Mouse (Mus musculus) intestine, embryonic 14.5 days (tissue): ENCODE data around the gene Megf11. TPM values are rescaled to one million over a fixed set of nuclear protein-coding genes. Genes with fewer than 3 reads are reported as not detected.
A peak's percentile ranks its signal among the peaks of the same experiment; 100 is the strongest.
"Not testable (repeated sequence)": the region's sequence is repeated elsewhere in the genome, so short reads cannot be mapped to it uniquely, and the experiment has no call there.

Experiments
- ATAC-seq: fragments of 200-750 bp; cut with Nextera tagmentation; replicated peaks from 2 replicates; pipeline ENCODE4 v1.8.0; 2017; ENCODE audit warnings: low read depth, moderate number of reproducible peaks, moderate TSS enrichment, moderate library complexity; ENCODE audit not compliant: low FRiP score, low TSS enrichment
- DNase-seq: peaks from one replicate; pipeline ENCODE4 v3.0.0-alpha.2; 2018; ENCODE audit warnings: low spot score
- H3K27ac ChIP-seq: fragments of 300-500 bp; sonication (generic); 2 replicates; pipeline ENCODE4 v1.5.1; 2014; ENCODE audit warnings: low read depth, mild to moderate bottlenecking, control low read depth
- H3K27me3 ChIP-seq: fragments of 300-500 bp; sonication (generic); replicated peaks from 2 replicates; pipeline ENCODE4 v1.6.1; 2014; ENCODE audit warnings: low read length, control low read depth; ENCODE audit not compliant: control insufficient read depth, insufficient read depth
- H3K36me3 ChIP-seq: fragments of 300-500 bp; sonication (generic); 2 replicates; pipeline ENCODE4 v1.6.1; 2014; ENCODE audit warnings: low read length, control low read depth; ENCODE audit not compliant: control insufficient read depth, insufficient read depth
- H3K4me1 ChIP-seq: fragments of 300-500 bp; sonication (generic); replicated peaks from 2 replicates; pipeline ENCODE4 v1.6.1; 2014; ENCODE audit warnings: low read length, control low read depth, mixed read lengths; ENCODE audit not compliant: control insufficient read depth, insufficient read depth
- H3K4me2 ChIP-seq: fragments of 300-500 bp; sonication (generic); 2 replicates; pipeline ENCODE4 v1.6.1; 2014; ENCODE audit warnings: low read length
- H3K4me3 ChIP-seq: fragments of 300-500 bp; sonication (generic); 2 replicates; pipeline ENCODE4 v1.5.1; 2014; ENCODE audit warnings: low read depth, low read length, control low read depth, mixed read lengths
- H3K9ac ChIP-seq: fragments of 300-500 bp; sonication (generic); 2 replicates; pipeline ENCODE4 v1.6.1; 2014; ENCODE audit warnings: mild to moderate bottlenecking, low read length
- H3K9me3 ChIP-seq: fragments of 300-500 bp; sonication (generic); 2 replicates; pipeline ENCODE4 v1.6.1; 2016; ENCODE audit warnings: low read length, control low read depth; ENCODE audit not compliant: control insufficient read depth
- WGBS: fragments of 180-500 bp; shearing (Covaris S2); extraction: QIAGEN DNeasy Blood & Tissue Kit; methylation state at CpG from one replicate; pipeline ENCODE4 v1.1.7; 2014; 5-methylcytosine and 5-hydroxymethylcytosine counted together
- polyA plus RNA-seq: library from polyadenylated mRNA; unstranded; fragments of >200 nt; fragmentation: Nextera tagmentation; extraction: Ambion mirVana; gene quantifications from 2 replicates; pipeline ENCODE4 v1.2.1, GENCODE M21; 2014

The Megf11 gene
- polyA plus RNA-seq, 1 experiment from 2014 or later, result 1.1 TPM

GRCm38 (mm10) chr9:64664612-64665011, 279.2 kb downstream of the Megf11 start:
- Histone ChIP-seq H3K27ac (no peak overlapping the region), H3K9ac (no peak overlapping the region), H3K4me2 (no peak overlapping the region), H3K4me1 (no peaks in the 10 kb centered on the region), H3K27me3 (no peaks in the 10 kb centered on the region), H3K36me3 (no peaks in the 10 kb centered on the region), H3K9me3 (no peaks in the 10 kb centered on the region), H3K4me3 (no peak overlapping the region)
- 14% methylated on average over 1 of the region's 1 CpGs for WGBS
- ATAC-seq, result no peak
- DNase-seq, result no peak

- Histone ChIP-seq H3K27ac (no peak overlapping the region), H3K4me3 (no peak overlapping the region), H3K9me3 (no peaks in the 10 kb centered on the region), H3K4me2 (no peak overlapping the region), H3K4me1 (no peaks in the 10 kb centered on the region), H3K36me3 (no peaks in the 10 kb centered on the region), H3K27me3 (no peaks in the 10 kb centered on the region), H3K9ac (no peak overlapping the region)
- ATAC-seq (no peak), DNase-seq (peak; percentile 80)
- 28% methylated on average over 4 of the region's 4 CpGs for WGBS
Observed at GRCm38 (mm10) chr9:64666549-64666948, 281.1 kb downstream of the Megf11 start.

GRCm38 (mm10) chr9:64667513-64667912, 282.1 kb downstream of the Megf11 start:
- Histone ChIP-seq H3K9ac (no peak overlapping the region), H3K4me3 (no peak overlapping the region), H3K4me2 (no peak overlapping the region), H3K27me3 (no peaks in the 10 kb centered on the region), H3K9me3 (no peaks in the 10 kb centered on the region), H3K36me3 (no peaks in the 10 kb centered on the region), H3K27ac (no peak overlapping the region), H3K4me1 (no peaks in the 10 kb centered on the region)
- peak; percentile 62; the same call in 1 of the 2 replicates for ATAC-seq
- 9% methylated on average over 5 of the region's 5 CpGs for WGBS
- peak; percentile 78 for DNase-seq

GRCm38 (mm10) chr9:64668001-64668400, 282.6 kb downstream of the Megf11 start:
- Histone ChIP-seq H3K9me3 (no peaks in the 10 kb centered on the region), H3K4me3 (no peak overlapping the region), H3K4me2 (no peak overlapping the region), H3K4me1 (no peaks in the 10 kb centered on the region), H3K36me3 (no peaks in the 10 kb centered on the region), H3K9ac (no peak overlapping the region), H3K27ac (no peak overlapping the region), H3K27me3 (no peaks in the 10 kb centered on the region)
- 72% methylated on average over 2 of the region's 2 CpGs for WGBS
- DNase-seq, result no peak
- no peak for ATAC-seq

GRCm38 (mm10) chr9:64671341-64672319, 286.2 kb downstream of the Megf11 start:
- peak; percentile 62 for DNase-seq
- H3K9me3 ChIP-seq, H3K27ac ChIP-seq, H3K9ac ChIP-seq, H3K4me1 ChIP-seq, H3K4me3 ChIP-seq, H3K4me2 ChIP-seq, H3K27me3 ChIP-seq, H3K36me3 ChIP-seq: not testable (repeated sequence)
- peak; percentile 65; the same call in 1 of the 2 replicates for ATAC-seq
- WGBS, result 32% methylated on average over 8 of the region's 11 CpGs

- H3K9me3 ChIP-seq, result no peaks in the 10 kb centered on the region
- H3K36me3 ChIP-seq, result no peaks in the 10 kb centered on the region
- H3K4me1 ChIP-seq, result no peaks in the 10 kb centered on the region
- ATAC-seq, result no peak
- H3K27ac ChIP-seq, result no peak overlapping the region
- no peak overlapping the region for H3K4me2 ChIP-seq
- no peaks in the 10 kb centered on the region for H3K27me3 ChIP-seq
- 53% methylated on average over 13 of the region's 13 CpGs for WGBS
- DNase-seq, result no peak
- no peak overlapping the region for H3K9ac ChIP-seq
- H3K4me3 ChIP-seq, result no peak overlapping the region
Observed at GRCm38 (mm10) chr9:64687122-64688014, 301.9 kb downstream of the Megf11 start.

- Histone ChIP-seq H3K36me3 (no peaks in the 10 kb centered on the region), H3K27ac (no peak overlapping the region), H3K4me2 (no peak overlapping the region), H3K9me3 (no peaks in the 10 kb centered on the region), H3K27me3 (no peaks in the 10 kb centered on the region), H3K4me1 (no peaks in the 10 kb centered on the region), H3K9ac (no peak overlapping the region), H3K4me3 (no peak overlapping the region)
- WGBS, result 33% methylated on average over 1 of the region's 1 CpGs
- no peak for DNase-seq
- no peak for ATAC-seq
Observed at GRCm38 (mm10) chr9:64688015-64688394, 302.6 kb downstream of the Megf11 start.

GRCm38 (mm10) chr9:64690771-64691170, 305.3 kb downstream of the Megf11 start:
- Histone ChIP-seq H3K27ac (no peak overlapping the region), H3K4me3 (no peak overlapping the region), H3K4me1 (no peaks in the 10 kb centered on the region), H3K27me3 (no peaks in the 10 kb centered on the region), H3K36me3 (peaks cover 6% of the 10 kb centered on the region), H3K9ac (no peak overlapping the region), H3K4me2 (no peak overlapping the region), H3K9me3 (no peaks in the 10 kb centered on the region)
- ATAC-seq (no peak), DNase-seq (no peak)
- WGBS, result 92% methylated on average over 2 of the region's 2 CpGs
